Mouse (Mus musculus) liver, adult 2 months (tissue): ENCODE measurements around the gene Me1.

Source experiments
- CTCF ChIP-seq: fragments of 200-500 bp; IDR thresholded peaks from 2 replicates; pipeline ENCODE4 v1.5.1; 2011; ENCODE audit warnings: low read depth, low read length, control low read depth
- POLR2A ChIP-seq: fragments of 200-500 bp; IDR thresholded peaks from 2 replicates; pipeline ENCODE4 v1.6.1; 2011; ENCODE audit warnings: low read length, control low read depth; ENCODE audit not compliant: insufficient read depth; ENCODE audit errors: extremely low read depth

DNA sequence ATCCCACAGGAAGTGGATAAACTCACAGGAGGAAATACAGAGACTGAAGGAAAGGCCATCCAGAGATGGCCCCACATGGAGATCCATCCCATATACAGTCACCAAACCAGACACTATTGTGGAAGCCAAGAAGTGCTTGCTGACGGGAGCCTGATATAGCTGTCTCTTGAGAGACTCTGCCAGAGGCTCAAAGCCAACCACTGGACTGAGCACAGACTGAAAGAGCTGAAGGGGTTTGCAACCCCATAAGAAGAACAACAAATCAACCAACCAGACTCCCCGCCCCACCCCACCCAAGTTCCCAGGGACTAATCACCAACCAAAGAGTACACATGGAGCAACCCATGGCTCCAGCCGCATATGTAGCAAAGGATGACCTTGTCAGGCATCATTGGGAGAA lies 19.5 kb downstream of the Me1 start:
- no peak for TF ChIP-seq CTCF
- TF ChIP-seq POLR2A, result no peak
